Mouse (Mus musculus) erythroblast, adult 5-6 weeks (primary cell): ENCODE measurements around the gene Katnal1. TPM values are rescaled to one million over a fixed set of nuclear protein-coding genes. Genes with fewer than 3 reads are reported as not detected.

Source experiments
- ATAC-seq: replicated peaks from 2 replicates; pipeline ENCODE4 v1.8.0; 2016; ENCODE audit warnings: moderate number of reproducible peaks, mild to moderate bottlenecking, moderate TSS enrichment, inconsistent platforms; ENCODE audit not compliant: poor library complexity, low FRiP score, severe bottlenecking
- total RNA-seq, 2 experiments: library from RNA; stranded (forward) in 1 of 2; stranded (reverse) in 1 of 2; fragments of 150-400 nt in 1 of 2; fragments of 200-764, 138-1000 nt in 1 of 2; gene quantifications; 2 replicates each; pipeline versions ENCODE4 v1.2.3 to v1.2.4; 2015 to 2017; ENCODE audit warnings: low replicate concordance in 2 of 2

Gene Katnal1
- total RNA-seq, 2 experiments from 2014 or later: 4.0 to 10.4 TPM

DNA sequence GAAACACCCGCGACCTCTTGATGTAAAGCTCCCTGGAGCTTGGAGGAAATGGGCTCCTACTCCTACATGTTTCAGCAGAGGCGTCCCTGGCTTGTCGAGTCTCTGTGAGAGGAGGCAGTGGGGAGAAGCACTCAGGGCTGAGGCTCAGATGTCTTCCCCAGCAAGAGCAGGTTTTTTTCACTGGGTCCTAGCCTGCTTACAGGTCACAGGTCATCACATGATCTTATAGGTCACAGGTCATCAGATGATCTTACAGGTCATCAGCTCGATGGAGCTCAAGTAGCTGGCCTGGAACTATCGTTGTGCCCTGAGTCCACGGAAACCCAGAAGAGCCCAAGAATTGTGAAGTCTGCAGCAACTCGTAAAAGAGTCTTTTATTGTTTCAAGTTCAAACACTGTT is 4.6 kb upstream of the Katnal1 start:
- no peak for ATAC-seq

DNA sequence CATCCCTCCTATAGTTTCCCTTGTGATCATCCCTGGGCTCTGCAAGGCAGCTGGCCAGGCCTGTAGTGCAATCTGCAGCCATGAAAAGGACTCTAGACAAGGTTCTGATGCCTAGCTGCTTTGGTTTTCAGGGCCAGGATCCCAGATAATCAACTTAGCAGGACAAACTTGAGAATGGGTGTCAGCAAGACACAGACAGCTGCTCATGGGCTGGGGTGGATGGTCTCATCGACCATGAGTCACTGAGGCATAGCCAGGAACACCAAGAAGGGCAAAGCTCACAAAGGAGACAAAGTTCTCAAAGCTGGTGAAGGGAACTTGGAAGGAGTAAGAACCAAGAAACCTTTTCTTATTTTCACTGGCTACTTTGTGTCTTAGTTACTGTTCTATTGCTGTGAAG is 2.2 kb upstream of the Katnal1 start:
- ATAC-seq: no peak

DNA sequence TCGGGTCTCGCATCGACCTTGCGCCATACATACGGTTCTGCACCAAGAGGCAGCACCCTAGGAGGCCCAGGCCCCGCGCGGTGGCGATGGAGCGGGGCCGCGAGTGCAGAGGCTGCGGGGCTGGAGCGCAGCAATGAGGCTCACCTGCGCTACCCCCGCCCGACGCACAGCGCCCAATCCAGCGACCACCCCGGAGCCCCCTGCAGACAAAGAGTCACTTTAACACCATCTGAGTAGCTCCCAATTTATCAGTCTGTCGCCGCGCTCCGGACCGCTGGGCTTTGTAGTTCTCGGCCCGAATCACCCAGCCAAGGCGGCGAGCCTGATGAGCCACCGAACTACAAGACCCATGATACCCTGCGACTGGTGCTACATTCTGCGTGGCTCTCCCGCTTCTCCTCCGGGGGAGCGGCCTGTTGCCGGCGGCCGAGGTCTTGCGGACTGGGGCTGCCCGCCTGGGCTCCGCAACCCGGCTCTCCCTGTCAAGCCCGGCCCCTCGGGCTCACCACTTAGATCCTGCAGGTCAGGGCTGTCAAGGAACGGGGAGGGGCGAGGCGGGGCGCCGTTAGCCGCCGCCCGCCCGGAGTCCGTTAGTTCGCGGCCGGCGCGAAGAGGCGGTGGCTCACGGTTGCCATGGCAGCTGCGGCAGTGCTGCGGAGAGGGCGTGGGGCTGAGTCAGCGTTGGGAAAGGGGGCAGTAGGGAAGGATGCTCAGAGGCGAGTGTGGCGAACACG is 571 bp downstream of the Katnal1 start:
- ATAC-seq: peak; percentile 93

DNA sequence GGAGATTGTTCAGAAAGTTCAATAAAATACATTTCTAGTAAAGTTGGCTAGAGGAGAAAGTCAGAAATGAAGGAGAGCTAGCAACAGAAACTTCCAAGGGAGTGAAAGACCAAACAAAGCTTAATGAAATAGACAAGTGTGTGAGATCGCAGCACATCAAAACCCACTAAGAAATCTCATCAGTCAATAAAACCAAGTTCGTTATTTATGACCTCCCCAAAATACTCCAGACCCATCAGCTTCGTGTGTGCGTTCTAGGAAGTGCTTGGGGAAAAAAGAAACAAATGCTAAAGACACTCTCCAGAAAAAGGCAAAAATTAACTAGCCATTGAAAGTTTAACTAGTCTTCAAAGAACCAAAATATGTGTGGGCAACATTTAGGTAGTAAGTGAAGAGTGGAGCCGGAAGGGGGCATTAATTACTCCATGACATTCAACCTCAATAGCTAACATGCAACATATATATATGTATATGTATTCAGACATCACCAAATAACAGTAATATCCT is 1.4 kb downstream of the Katnal1 start:
- ATAC-seq: no peak

DNA sequence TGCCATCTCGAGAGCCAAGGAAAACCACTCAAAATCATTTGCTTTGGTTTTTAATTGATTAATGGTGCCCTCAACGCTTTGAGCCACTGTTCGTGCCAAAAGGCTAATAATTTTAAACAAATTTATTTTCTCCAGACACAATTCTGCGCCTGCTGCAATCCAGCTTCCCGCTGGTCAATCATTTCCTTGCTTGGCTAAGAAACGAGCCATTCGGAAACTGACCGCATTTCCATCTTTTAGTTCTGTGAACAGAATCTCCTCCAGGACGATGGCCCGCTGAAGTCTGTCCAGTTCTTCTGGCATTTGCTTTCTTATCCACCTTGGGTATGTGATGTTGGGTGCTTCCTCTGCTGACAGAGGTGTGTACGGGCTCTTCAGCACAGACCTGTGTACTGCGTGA is 4.5 kb downstream of the Katnal1 start:
- ATAC-seq: no peak

DNA sequence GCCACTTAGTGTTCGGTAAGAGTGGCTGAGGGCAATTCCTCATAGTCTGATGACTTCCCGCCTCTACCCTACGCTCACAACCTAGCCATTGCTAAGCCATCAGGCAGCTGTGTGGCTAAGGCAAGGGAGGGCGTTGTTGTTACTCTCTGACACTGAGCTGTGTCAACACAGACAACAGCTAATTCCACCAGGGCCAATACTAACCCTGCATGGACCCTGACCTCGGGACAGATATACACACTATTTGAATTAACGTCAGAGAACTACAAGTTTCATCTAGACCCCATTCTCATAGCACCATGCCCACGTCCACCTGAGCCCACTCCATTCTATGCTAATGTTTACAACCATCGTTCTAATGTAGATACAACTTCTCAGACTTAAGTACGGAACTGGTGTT is 5.1 kb downstream of the Katnal1 start:
- no peak for ATAC-seq

DNA sequence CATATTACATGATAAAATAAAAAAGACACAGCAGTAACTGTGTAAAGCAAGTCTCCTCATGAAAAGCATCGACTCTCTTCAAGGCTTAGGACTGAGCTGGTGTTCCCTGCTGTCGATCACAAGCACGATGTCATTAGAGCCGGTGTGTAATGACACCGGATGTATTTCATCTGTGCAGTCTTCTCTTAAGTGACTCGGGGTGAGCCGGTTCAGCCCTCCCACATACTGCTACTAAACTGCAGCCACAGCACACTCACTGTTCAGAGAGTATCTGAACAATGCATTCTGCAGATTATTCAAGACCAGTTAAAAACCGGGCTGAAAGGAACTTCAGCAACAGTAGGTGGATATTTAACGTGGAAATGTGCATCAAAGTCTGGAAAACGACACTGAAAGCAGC is 5.7 kb downstream of the Katnal1 start:
- no peak for ATAC-seq

DNA sequence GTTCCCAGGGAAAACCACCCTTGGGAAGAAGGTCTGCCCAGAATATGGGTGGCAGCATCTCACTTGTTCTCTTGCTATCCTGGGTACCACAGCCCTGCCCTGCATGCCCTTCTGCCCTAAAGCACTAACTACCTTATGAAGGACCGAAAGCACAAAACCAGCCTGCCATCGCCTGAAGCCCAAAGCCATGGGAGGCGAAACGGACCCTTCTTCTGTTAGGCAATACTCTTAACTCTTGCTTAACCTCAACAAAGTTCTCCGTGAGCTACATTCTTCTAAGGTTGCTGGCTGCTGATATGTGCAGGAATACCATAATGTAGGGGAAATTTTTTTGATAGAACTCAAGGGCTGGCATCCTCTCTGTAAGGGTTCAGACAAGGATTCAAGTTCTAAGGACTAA is 6.3 kb downstream of the Katnal1 start:
- ATAC-seq: no peak

DNA sequence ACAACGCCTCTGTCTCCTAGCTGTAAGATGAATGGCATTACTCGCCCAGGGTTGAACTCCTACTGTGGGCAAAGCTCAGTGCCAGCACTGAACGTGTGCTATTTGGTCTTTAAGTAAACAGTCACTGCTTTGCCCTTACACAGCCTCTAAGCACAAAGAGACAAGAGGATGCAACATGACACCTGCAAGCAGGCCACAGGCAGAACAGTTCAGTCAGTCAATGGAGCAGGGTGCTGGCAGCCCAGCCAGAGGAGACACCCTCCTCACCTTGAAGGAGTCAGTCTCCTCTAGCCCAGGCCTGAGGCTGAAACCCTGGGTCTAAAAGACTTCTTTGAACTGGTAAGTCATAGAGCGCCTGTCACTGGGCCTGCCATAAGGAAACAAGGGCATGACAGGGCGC is 11.1 kb downstream of the Katnal1 start:
- no peak; the same call in 1 of the 2 replicates for ATAC-seq

DNA sequence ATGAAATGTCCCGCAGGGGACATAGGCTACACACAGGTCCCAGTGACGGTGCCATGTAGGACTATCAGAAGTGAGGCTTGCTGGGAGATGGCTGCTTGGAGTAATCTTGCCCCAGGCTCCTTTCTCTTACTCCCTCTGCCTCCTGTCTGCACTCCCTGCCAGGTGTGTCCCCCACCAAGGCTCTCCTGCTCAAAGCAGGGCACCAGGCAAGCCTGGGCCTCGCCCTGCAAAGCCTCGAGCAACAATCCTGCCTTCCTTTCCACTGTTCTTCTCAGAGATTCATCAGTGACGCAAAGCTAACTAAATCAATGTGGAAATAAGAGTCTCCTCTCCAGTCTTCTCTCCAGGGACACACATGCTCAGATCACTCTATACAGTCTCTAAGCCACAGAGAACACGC is 12.3 kb downstream of the Katnal1 start:
- ATAC-seq: no peak

DNA sequence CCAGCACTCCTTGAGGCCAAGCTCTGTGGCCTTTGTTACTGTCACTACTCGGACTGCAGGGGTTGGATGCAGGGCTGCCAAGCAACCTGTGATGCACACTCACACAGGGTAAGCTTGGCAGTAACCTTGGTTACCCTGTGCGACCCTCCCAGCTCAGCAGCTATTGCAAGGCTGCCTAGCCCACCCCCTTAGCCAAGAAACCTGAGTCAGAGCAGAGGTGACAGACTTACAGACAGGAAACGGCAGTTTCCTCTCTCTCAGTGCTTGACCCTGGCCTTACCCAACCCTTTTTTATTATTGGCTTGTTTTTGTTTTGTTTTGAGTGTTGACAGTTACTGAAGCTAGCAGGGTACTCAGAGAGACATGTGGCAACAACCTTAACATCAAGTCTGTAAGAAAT is 16.9 kb downstream of the Katnal1 start:
- no peak for ATAC-seq

DNA sequence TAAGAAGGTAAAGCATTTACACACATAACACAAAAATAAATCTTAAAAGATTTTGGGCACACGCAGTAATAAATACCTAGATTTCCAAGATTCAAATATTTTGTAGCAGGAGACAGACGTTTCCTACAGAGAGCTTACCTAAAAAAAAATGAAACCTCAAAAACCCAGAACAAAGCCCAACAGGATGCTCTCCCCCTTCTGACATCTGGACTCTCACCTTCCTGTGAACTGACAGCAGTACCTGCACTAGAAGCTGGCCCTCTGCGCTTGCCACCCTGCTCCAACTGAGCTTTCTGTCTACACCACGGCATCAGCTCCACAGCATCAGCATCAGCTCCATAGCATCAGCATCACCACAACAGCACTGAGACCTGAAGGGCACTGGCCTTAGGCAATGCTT is 19.1 kb downstream of the Katnal1 start:
- ATAC-seq: no peak

DNA sequence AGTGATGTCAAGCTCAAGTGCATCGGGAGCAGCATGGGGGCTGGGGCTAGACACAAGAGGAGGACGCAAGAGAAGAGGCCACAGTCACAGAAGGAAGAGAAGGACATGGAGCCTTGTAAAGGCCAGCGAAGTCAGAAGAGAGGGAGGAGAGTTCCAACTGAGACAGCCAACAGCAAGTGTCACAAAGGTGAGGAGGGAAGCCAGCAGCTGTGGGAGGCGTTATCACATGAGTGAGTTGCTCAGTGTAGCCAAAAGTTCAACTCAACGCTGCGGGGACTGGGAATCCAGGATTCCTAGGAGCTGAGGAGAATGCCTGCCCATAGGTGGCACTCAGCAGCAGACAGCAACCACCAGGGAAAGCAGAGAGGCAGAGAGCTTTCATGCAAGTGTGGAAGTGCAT is 19.7 kb downstream of the Katnal1 start:
- no peak for ATAC-seq

DNA sequence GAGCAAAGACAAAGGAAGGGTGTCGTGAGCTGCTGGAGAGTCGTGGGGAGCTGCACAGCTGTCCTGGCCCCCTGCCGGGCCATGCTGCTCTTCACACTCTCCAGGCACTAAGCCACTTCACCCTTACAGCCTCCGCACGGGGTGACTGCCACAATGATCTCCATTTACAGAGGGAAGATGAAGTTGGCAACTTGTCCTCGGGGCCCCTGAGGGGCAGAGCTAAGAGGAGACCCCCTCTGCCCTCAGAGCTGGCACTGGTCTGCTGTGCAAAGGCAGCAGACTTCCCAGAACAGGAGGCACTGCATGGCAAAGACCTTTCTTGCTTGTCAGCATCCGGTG is 20.1 kb downstream of the Katnal1 start:
- no peak for ATAC-seq

DNA sequence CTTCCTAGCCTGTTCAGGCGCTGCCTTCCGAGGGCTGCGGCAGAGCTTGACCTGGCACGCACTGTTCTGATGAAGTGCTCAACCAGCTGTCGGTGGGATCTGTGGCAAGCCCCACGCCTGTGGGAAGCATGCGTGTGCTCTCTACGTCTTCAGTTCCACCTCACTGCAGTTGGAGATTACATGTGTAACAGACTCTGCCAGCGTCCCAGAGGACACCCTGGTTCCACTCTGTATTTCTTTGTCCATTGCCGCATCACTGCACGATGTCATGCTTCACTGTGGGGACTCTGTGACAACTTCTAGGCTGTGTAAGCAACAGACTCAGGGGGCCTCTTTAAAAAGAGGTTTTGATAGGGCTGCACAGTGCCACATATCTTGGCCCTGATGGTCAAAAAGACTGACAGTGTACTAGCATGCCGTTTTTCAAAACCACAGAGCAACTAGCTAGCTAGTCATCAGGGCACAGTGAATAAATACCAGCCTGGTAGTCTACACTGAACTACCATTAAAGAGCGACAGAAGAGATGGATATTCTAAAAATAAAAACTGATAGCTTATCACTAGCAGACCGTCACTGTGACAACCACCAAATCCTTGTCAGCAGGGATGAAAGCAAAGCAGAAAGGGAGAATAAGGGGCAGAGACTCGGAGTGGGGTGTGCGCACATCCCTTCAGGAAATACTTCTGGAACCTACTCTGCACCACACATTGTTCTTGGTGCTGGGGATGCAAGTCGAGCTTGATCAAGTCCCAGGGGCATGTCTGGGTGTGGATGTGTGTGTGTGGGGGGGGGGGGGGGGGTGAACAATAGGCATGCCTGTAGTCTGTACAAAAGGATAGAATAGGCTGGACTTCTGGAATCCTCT is 20.7 kb downstream of the Katnal1 start:
- no peak for ATAC-seq

DNA sequence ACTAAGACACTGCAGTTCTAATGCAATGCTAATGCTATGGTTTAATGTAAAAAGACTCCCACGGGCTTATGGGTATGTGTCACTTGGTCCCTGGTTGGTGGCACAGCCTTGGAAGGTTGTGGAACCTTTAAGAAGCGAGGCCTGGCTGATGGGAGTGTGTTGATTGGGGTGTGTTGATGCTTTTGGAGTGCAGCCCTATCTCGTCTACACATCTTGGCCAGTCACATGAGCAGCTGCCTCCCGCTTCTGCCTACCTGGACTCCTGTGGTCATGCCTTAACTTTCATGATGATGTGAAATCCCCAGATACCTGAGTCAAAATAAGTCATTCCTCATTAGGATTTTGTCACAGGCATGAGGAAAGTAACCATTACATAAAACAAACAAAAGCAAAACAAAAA is 22.8 kb downstream of the Katnal1 start:
- ATAC-seq: peak; percentile 56

DNA sequence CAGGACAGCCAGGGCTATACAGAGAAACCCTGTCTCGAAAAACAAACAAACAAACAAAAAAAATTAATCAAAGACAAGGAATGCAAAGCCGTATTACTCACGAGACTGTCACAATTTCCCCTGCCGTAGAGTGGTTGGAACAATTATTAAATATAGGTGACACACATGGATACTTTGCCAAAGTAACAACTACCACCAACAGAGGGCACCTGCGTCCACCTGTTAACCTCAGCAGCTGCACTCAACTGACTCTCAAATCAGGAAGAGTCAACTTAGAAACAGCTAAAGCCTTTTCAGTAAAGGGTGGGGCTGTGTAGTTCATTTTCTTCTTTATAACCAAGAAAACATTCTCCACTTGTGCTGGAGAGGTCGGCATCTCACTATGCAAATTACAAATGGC is 24.3 kb downstream of the Katnal1 start:
- ATAC-seq: no peak

DNA sequence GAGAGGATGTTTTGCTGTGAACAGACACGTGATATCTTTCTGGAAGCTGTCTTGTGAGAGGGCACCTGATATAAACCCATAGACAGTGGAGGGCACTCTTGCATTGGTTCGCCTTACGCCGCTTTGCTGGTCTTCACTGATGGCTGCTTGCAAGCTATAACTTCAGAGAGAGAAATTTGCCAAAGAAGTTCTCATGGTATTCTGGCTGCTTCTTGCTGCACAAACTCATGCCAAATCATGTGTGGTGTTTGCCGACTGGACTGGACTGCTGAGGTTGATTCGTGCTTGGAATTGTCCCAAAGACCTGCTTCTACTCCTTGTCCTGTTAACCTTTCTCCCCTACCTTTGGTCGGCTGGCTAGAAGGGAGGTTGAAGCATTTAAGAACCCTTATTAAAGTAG is 29.8 kb downstream of the Katnal1 start:
- ATAC-seq: no peak

DNA sequence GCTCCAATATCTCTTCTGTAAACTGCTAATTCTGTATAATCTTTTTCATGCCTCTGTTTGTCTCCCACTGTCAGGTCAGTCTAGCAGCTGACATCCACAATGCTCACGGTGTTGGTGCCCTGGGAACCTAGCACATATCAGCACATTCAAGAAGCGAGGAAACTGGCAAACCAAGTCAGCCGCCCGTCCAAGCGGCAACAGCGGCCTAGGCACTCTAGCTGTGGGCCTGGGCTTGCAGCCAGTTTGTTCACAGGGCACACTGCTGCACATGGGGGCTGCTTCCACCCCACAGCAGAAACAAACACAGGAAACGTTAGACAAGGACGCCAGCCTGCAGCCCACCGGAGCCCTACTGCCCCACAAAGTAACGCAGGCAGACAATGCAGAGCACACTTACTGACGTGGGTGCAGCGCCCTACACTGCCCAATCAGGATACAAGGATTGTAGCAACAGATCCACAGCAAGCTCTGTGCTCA is 31.1 kb downstream of the Katnal1 start:
- peak; percentile 51 for ATAC-seq

DNA sequence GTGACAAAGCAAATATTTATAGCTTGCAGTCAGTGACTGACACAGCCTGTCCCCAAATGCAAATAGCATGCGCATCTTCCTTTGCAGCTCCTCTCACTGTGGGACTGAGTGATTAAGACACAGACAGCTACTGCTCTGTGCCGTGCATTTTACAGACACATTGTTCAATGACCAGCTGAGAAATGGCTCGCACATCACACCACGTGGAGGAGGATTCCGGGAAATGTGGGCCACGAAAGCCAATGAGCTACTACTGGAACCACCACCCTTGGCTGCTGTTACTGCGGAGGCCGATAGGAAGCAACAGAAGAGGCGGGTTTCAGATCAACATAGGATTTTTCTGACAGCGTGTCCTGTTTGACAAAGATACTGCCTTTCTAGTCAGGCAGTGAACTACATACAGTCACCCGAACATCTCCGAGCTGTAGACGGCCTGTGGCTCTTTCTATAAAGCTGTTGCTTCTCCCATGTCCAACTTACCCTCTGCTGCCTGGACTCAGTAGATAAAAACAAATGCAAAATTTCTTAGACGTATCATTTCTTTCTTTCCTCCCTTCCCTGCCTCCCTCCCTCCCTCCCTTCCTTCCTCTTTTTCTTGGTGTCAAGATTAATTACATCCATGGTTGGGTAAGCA is 31.9 kb downstream of the Katnal1 start:
- ATAC-seq: peak; percentile 90

DNA sequence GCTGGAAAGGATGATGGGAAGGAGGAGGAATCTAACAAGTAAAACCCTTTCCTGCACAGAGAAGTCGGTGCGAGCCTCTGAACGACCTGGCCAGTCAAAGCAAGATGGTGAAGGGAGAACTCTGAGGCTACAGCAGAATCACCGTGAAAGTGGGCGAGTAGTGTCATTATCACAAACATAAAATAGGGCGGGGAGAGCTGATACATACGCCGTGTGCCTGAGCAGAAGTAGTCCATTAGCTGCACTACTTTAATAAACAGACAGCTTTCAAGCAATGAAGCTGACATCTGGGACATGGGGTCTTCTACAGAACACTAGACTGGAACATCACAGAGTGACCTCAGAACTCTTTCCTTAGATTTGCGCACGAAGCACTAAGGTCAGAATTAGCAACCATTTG is 32.6 kb downstream of the Katnal1 start:
- peak; percentile 53 for ATAC-seq
